Mouse (Mus musculus): ENCODE data around the gene Mrpl23.

DNA sequence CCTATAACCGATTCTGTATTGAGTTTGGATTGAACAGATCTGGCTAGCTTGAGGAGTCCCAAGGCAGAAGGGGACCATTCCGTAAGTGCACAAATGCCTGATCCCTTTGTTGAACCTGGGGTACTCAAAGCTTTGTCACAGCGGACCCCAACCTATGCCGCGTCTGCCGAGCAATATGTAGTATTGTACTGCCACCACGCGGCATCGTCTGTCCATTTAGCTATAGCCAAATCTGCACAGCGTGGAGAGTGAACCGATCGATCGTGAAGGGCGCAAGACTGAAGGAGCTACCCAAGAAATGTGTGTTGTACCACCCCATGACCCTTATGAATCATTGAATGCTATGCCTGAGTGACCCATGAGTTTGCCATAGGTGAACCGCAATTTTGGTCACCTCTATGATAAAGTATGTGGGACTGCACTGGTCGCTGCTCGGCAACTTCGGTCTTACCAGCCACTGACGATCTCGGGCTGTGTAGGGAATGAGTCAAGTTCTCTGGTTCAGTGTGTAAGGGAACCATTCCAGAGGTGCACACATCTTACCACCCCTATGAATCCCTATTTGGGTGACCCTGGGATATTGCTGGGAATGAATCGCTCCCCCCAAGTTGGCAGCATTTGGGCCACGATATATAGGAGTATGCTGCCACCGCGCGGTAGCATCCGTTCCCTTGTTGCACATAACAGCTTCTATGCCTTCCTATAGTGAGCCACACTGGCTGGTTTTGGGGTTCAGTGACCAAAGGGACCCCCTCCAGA is 47.8 kb downstream of the Mrpl23 start:
- peak; percentile 41; the same call in 1 of the 2 replicates for TF ChIP-seq CTCF (IDR thresholded peaks at IDR 0.05; ENCODE audit: control insufficient read depth, insufficient read depth, insufficient replicate concordance, low read depth, low read length)
- TF ChIP-seq POLR2A (IDR thresholded peaks at IDR 0.05; ENCODE audit: control insufficient read depth, low read depth, low read length), result no peak
